Mouse (Mus musculus) ES-E14 (cell line): ENCODE measurements around the gene Gm21976. TPM values are rescaled to one million over a fixed set of nuclear protein-coding genes. Genes with fewer than 3 reads are reported as not detected.

Source experiments
- DNase-seq: peaks from one replicate; pipeline ENCODE4 v3.0.0-alpha.2; 2013; ENCODE audit warnings: low read depth, low spot score
- H3K27ac ChIP-seq: 2 replicates; pipeline ENCODE4 v1.5.1; 2012; ENCODE audit warnings: low read depth, mild to moderate bottlenecking, low read length, moderate library complexity, mixed read lengths; ENCODE audit not compliant: poor library complexity, insufficient read depth, severe bottlenecking
- H3K36me3 ChIP-seq: 2 replicates; pipeline ENCODE4 v1.6.1; 2012; ENCODE audit warnings: mild to moderate bottlenecking, low read length, moderate library complexity, mixed read lengths; ENCODE audit not compliant: control insufficient read depth, poor library complexity, insufficient read depth, severe bottlenecking
- H3K4me1 ChIP-seq, 2 experiments: fragments of 150-350 bp in 1 of 2; sonication (generic) in 1 of 2; 2 replicates each; pipeline ENCODE4 v1.6.1; 2012; ENCODE audit warnings: low read length in 2 of 2, mild to moderate bottlenecking in 1 of 2, mixed read lengths in 1 of 2; ENCODE audit not compliant: control insufficient read depth in 2 of 2, insufficient read depth in 2 of 2, poor library complexity in 1 of 2
- H3K4me3 ChIP-seq, 2 experiments: fragments of 150-350 bp in 1 of 2; sonication (generic) in 1 of 2; 2 replicates each; pipeline ENCODE4 v1.5.1; 2012; ENCODE audit warnings: low read length in 2 of 2, low read depth in 1 of 2, mild to moderate bottlenecking in 1 of 2, mixed read lengths in 1 of 2; ENCODE audit not compliant: insufficient read depth in 1 of 2, poor library complexity in 1 of 2, severe bottlenecking in 1 of 2
- H3K9ac ChIP-seq: 2 replicates; pipeline ENCODE4 v1.6.1; 2012; ENCODE audit warnings: low read depth, mild to moderate bottlenecking, low read length, mixed read lengths; ENCODE audit not compliant: poor library complexity, insufficient read depth, severe bottlenecking
- H3K9me3 ChIP-seq: fragments of 150-350 bp; sonication (generic); 2 replicates; pipeline ENCODE4 v1.6.1; 2012; ENCODE audit warnings: low read depth, mild to moderate bottlenecking, low read length; ENCODE audit not compliant: control insufficient read depth, insufficient read depth
- CHD2 ChIP-seq: IDR thresholded peaks from 2 replicates; pipeline ENCODE4 v1.6.1; 2014; ENCODE audit warnings: mild to moderate bottlenecking, low read depth, low read length, inconsistent platforms
- HCFC1 ChIP-seq: IDR thresholded peaks from 2 replicates; pipeline ENCODE4 v1.6.1; 2012; ENCODE audit warnings: low read length, inconsistent platforms, borderline replicate concordance; ENCODE audit not compliant: insufficient read depth
- MAFK ChIP-seq: IDR thresholded peaks from 2 replicates; pipeline ENCODE4 v1.6.1; 2014; ENCODE audit warnings: mild to moderate bottlenecking, low read depth, low read length, inconsistent platforms; ENCODE audit not compliant: insufficient read depth
- ZC3H11A ChIP-seq: IDR thresholded peaks from 2 replicates; pipeline ENCODE4 v1.6.1; 2012; ENCODE audit warnings: low read depth, mild to moderate bottlenecking, inconsistent platforms, low read length, borderline replicate concordance
- ZNF384 ChIP-seq: IDR thresholded peaks from 2 replicates; pipeline ENCODE4 v1.6.1; 2012; ENCODE audit warnings: low read depth, low read length, inconsistent platforms
- in situ Hi-C, 2 experiments: fragments of 600-800 bp; cut with MboI; formaldehyde crosslinking; loops; one replicate each; pipeline ENCODE4 v1.15.1; 2025; ENCODE audit warnings: low sequenced_read_pairs in 2 of 2, inconsistent platforms in 1 of 2; ENCODE audit not compliant: unreplicated experiment in 2 of 2
- total RNA-seq: library from RNA; depleted of rRNA; stranded (reverse); fragments of 300-350 nt; gene quantifications from 2 replicates; pipeline ENCODE4 v1.2.3, GENCODE M21; 2012; rRNA removed

Gene Gm21976
- total RNA-seq, 1 experiment: not detected

GRCm38 (mm10) chr13:98355559-98356111 is 75.9 kb downstream of the Gm21976 start:
- H3K4me3 ChIP-seq: peak overlapping the region; percentile 29 to 68; a peak in 3 of 4 replicates
- no peak overlapping the region for H3K27ac ChIP-seq
- H3K9ac ChIP-seq: peak overlapping the region; percentile 17
- H3K9me3 ChIP-seq: no peaks in the 10 kb centered on the region
- in situ Hi-C loops: no loop called here
- H3K4me1 ChIP-seq: peaks cover 0 to 3% of the 10 kb centered on the region in 2 experiments; a peak in 1 of 4 replicates
- no peaks in the 10 kb centered on the region for H3K36me3 ChIP-seq
- no peak for DNase-seq
- TF ChIP-seq HCFC1 (no peak), MAFK (no peak), ZNF384 (no peak), ZC3H11A (no peak), CHD2 (no peak)

- Histone ChIP-seq H3K9me3 (no peaks in the 10 kb centered on the region), H3K9ac (no peak overlapping the region), H3K27ac (no peak overlapping the region), H3K4me1 (peaks cover 0 to 3% of the 10 kb centered on the region in 2 experiments; a peak in 1 of 4 replicates), H3K36me3 (no peaks in the 10 kb centered on the region), H3K4me3 (0 out of 4 replicates have a peak overlapping the region, but pooled peaks of 1 of the 2 experiments have one; percentile 68)
- no peak for DNase-seq
- no peak for TF ChIP-seq ZC3H11A
- TF ChIP-seq CHD2: no peak
- no peak for TF ChIP-seq HCFC1
- TF ChIP-seq ZNF384: no peak
- in situ Hi-C loops: no loop called here
These were observed 76.7 kb downstream of the Gm21976 start for GRCm38 (mm10) chr13:98356176-98356972.

Other genes starting within 250 kb of the Gm21976 start
- 13.3 and 19.0 TPM in 2 replicates for gene Arhgef28, start 73.4 kb upstream of the Gm21976 start, total RNA-seq
- 33.4 and 38.9 TPM in 2 replicates for gene Utp15, start 16.8 kb upstream of the Gm21976 start, total RNA-seq
- 7.7 and 10.8 TPM in 2 replicates for gene Ankra2, start 16.8 kb upstream of the Gm21976 start, total RNA-seq
- gene Btf3, start 37.1 kb downstream of the Gm21976 start, total RNA-seq: 742 and 844 TPM in 2 replicates
- gene Foxd1, start 74.4 kb downstream of the Gm21976 start, total RNA-seq: 0.16 and 0.22 TPM in 2 replicates
- gene Gm10320, start 212.1 kb downstream of the Gm21976 start, total RNA-seq: 5.6 and 8.9 TPM in 2 replicates